Comparison of ENCODE assay signal across 8 mouse cellular contexts in the genomic region with DNA sequence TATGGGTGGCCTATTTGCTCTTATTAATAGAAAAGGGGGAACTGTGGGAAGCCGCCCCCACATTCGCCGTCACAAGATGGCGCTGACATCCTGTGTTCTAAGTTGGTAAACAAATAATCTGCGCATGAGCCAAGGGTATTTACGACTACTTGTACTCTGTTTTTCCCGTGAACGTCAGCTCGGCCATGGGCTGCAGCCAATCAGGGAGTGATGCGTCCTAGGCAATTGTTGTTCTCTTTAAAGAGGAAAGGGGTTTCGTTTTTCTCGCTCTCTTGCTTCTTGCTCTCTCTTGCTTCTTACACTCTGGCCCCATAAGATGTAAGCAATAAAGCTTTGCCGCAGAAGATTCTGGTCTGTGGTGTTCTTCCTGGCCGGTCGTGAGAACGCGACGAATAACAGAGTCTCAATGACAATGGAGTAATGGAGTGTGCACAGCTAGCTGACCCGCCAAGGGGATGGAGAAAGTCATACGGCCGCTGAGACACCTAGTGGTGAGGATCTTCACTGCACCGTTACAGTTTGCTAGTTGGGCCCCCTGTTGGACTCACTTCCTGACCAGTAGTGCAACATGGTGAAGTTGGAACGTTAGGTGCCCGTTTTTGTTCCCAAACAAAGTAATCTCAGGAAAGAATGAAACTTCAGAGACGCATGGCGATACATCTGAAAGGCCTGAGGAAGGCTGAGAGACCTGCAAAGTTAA. TPM values are rescaled to one million over a fixed set of nuclear protein-coding genes. Genes with fewer than 3 reads are reported as not detected.
A peak's percentile ranks its signal among the peaks of the same experiment; 100 is the strongest.
DNase-seq lines count a peak whose midpoint lies in the region; ATAC-seq and TF ChIP-seq lines count a peak whose summit lies in the region.
"Not testable (repeated sequence)": the region's sequence is repeated elsewhere in the genome, so short reads cannot be mapped to it uniquely, and the experiment has no call there.

No protein-coding gene starts in this region.

- TF ChIP-seq CTCF in cerebellum, adult 2 months (IDR thresholded peaks at IDR 0.05; ENCODE audit: borderline replicate concordance, insufficient read depth, low read depth, low read length) = peak; percentile 87
- TF ChIP-seq CTCF in lung, embryonic 14.5 days (IDR thresholded peaks at IDR 0.05; ENCODE audit: low read depth) = peak; percentile 94
- peak; percentile 58; the same call in 1 of the 2 replicates for TF ChIP-seq CTCF in thymus, adult 2 months (IDR thresholded peaks at IDR 0.05; ENCODE audit: borderline replicate concordance, control insufficient read depth, extremely low read depth, insufficient read depth, low read length, poor library complexity)

- TF ChIP-seq POLR2A in cerebellum, adult 2 months (IDR thresholded peaks at IDR 0.05; ENCODE audit: borderline replicate concordance, insufficient read depth, low read length) = 0 out of 2 replicates have a peak, but pooled peaks have one; percentile 32
- TF ChIP-seq POLR2A in thymus, adult 2 months (IDR thresholded peaks at IDR 0.05; ENCODE audit: control insufficient read depth, extremely low read depth, insufficient read depth, low read length, poor library complexity) = not testable (repeated sequence)

- not testable (repeated sequence) for H3K36me3 ChIP-seq in lung, embryonic 14.5 days (ENCODE audit: insufficient read depth); thymus, adult 2 months (ENCODE audit: control insufficient read depth, insufficient read depth, low read length)

- WGBS in cerebellum, adult 2 months = 6% methylated on average over 14 of the region's 26 CpGs
- WGBS in lung, embryonic 14.5 days = 17% methylated on average over 14 of the region's 26 CpGs
- 18% methylated on average over 14 of the region's 26 CpGs for WGBS in thymus, adult 2 months

- H3K4me3 ChIP-seq in cerebellum, adult 2 months (replicated peaks; ENCODE audit: insufficient read depth, low read depth, low read length) = peak overlapping the region; percentile 57
- H3K4me3 ChIP-seq in lung, embryonic 14.5 days (ENCODE audit: low read depth, low read length) = peak overlapping the region; percentile 24; the same call in 1 of the 2 replicates
- peak overlapping the region; percentile 48 for H3K4me3 ChIP-seq in thymus, adult 2 months (ENCODE audit: control insufficient read depth, insufficient read depth, low read length)

- H3K4me2 ChIP-seq in lung, embryonic 14.5 days = peak overlapping the region; percentile 38

- peak; percentile 91 for DNase-seq in ES-CJ7 (ENCODE audit: low read depth, low spot score)
- peak; percentile 82 to 86 for DNase-seq in cerebellum, adult 2 months
- peak; percentile 83 for DNase-seq in forelimb bud, embryonic 11.5 days (ENCODE audit: low read depth, low spot score)
- peak; percentile 91 for DNase-seq in heart, postnatal 4 days
- DNase-seq in layer of hippocampus, adult 8-10 months (ENCODE audit: low spot score in 2 of 2) = peak; percentile 79 to 87
- DNase-seq in lung, embryonic 14.5 days = peak; percentile 95
- peak; percentile 63 for DNase-seq in ovary, adult 18-20 months (ENCODE audit: low spot score)
- DNase-seq in thymus, adult 2 months = peak; percentile 83

- not testable (repeated sequence) for H3K9ac ChIP-seq in lung, embryonic 14.5 days

- H3K9me3 ChIP-seq in lung, embryonic 14.5 days (ENCODE audit: low read depth, low read length) = not testable (repeated sequence)

- peak; percentile 93 for ATAC-seq in lung, embryonic 14.5 days (ENCODE audit: insufficient read depth)

- not testable (repeated sequence) for H3K4me1 ChIP-seq in cerebellum, adult 2 months (ENCODE audit: control insufficient read depth, insufficient read depth, low read length); lung, embryonic 14.5 days (ENCODE audit: insufficient read depth); thymus, adult 2 months (replicated peaks; ENCODE audit: control insufficient read depth, insufficient read depth, low read length)

- 0 out of 2 replicates have a peak overlapping the region, but pooled peaks have one; percentile 23 for H3K27ac ChIP-seq in cerebellum, adult 2 months (ENCODE audit: insufficient read depth, low read length)
- not testable (repeated sequence) for H3K27ac ChIP-seq in lung, embryonic 14.5 days (ENCODE audit: low read depth)
- H3K27ac ChIP-seq in thymus, adult 2 months (ENCODE audit: control insufficient read depth, insufficient read depth, low read length) = peak overlapping the region; percentile 72

- H3K27me3 ChIP-seq in cerebellum, adult 2 months (ENCODE audit: control insufficient read depth, insufficient read depth, low read length); lung, embryonic 14.5 days (ENCODE audit: insufficient read depth, low read length); thymus, adult 2 months (ENCODE audit: control insufficient read depth, insufficient read depth, low read length): not testable (repeated sequence)

RNA-seq across cellular contexts. Expression of a gene that starts 5.7 kb away (rescaled TPM):
- 130 and 134 TPM in 2 replicates for polyA plus RNA-seq in cerebellum, adult 2 months (2012; rRNA removed)
- 100 to 1,000 TPM; 182 to 205 TPM for total RNA-seq in heart, postnatal 4 days (2021)
- total RNA-seq in layer of hippocampus, adult 8-10 months (2022) = 100 to 1,000 TPM; 208 to 316 (median 265) TPM
- 129 and 137 TPM in 2 replicates for polyA plus RNA-seq in lung, embryonic 14.5 days (2014; fragmentation: Nextera tagmentation; extraction: Ambion mirVana)
- polyA plus RNA-seq in thymus, adult 2 months (2012; rRNA removed) = 141 and 226 TPM in 2 replicates

RNA-seq across cellular contexts. Expression of a gene that starts 45.5 kb away (rescaled TPM):
- polyA plus RNA-seq in cerebellum, adult 2 months (2012; rRNA removed) = 9.0 and 10.0 TPM in 2 replicates
- total RNA-seq in heart, postnatal 4 days (2021) = 1 to 10 TPM; 5.8 to 5.9 TPM
- 10 to 100 TPM; 10.6 to 20.5 (median 14.6) TPM for total RNA-seq in layer of hippocampus, adult 8-10 months (2022)
- 27.6 and 28.6 TPM in 2 replicates for polyA plus RNA-seq in lung, embryonic 14.5 days (2014; fragmentation: Nextera tagmentation; extraction: Ambion mirVana)
- 6.2 and 6.3 TPM in 2 replicates for polyA plus RNA-seq in thymus, adult 2 months (2012; rRNA removed)

RNA-seq across cellular contexts. Expression of a gene that starts 47.5 kb away (rescaled TPM):
- polyA plus RNA-seq in cerebellum, adult 2 months (2012; rRNA removed) = 25.7 and 27.6 TPM in 2 replicates
- 10 to 100 TPM; 36.0 to 38.1 TPM for total RNA-seq in heart, postnatal 4 days (2021)
- 10 to 100 TPM; 52.0 to 64.4 (median 55.9) TPM for total RNA-seq in layer of hippocampus, adult 8-10 months (2022)
- polyA plus RNA-seq in lung, embryonic 14.5 days (2014; fragmentation: Nextera tagmentation; extraction: Ambion mirVana) = 19.8 and 21.8 TPM in 2 replicates
- polyA plus RNA-seq in thymus, adult 2 months (2012; rRNA removed) = 7.9 and 8.9 TPM in 2 replicates
